Mouse (Mus musculus): ENCODE measurements at regions not wholly inside any gene's neighbourhood (a gene's known extent, or its start where the extent isn't known, plus 50 kb on each side); places are given as distances from the start of the nearest gene placed in this dataset.

GRCm38 (mm10) chr12:15698829-15699228 lies 117.9 kb downstream of the Trib2 start:
- 42% methylated on average over 4 of the region's 4 CpGs for WGBS
- no peaks in the 10 kb centered on the region for H3K4me1 ChIP-seq (ENCODE audit: control insufficient read depth, insufficient read depth, insufficient read length)
- H3K27me3 ChIP-seq (ENCODE audit: control insufficient read depth, insufficient read depth, low read length): no peaks in the 10 kb centered on the region
- no peak for TF ChIP-seq POLR2A (IDR thresholded peaks at IDR 0.05; ENCODE audit: low read depth, low read length)
- TF ChIP-seq CTCF (IDR thresholded peaks at IDR 0.05; ENCODE audit: extremely low read depth, insufficient read depth, insufficient read length, insufficient replicate concordance): no peak
- no peaks in the 10 kb centered on the region for H3K36me3 ChIP-seq (ENCODE audit: control insufficient read depth, insufficient read depth, low read length)
- no peak overlapping the region for H3K4me3 ChIP-seq (ENCODE audit: extremely low read depth, insufficient read depth, insufficient read length)
- no peak overlapping the region for H3K27ac ChIP-seq (ENCODE audit: insufficient read depth, low read length)
- DNase-seq (ENCODE audit: low read depth in 1 of 2, low spot score in 2 of 2): no peak

- WGBS: 52% methylated on average over 6 of the region's 6 CpGs
- DNase-seq (ENCODE audit: low read depth in 1 of 2, low spot score in 2 of 2): no peak
- H3K36me3 ChIP-seq (ENCODE audit: control insufficient read depth, insufficient read depth, low read length): no peaks in the 10 kb centered on the region
- TF ChIP-seq CTCF (IDR thresholded peaks at IDR 0.05; ENCODE audit: extremely low read depth, insufficient read depth, insufficient read length, insufficient replicate concordance) (no peak), POLR2A (IDR thresholded peaks at IDR 0.05; ENCODE audit: low read depth, low read length) (no peak)
- no peaks in the 10 kb centered on the region for H3K27me3 ChIP-seq (ENCODE audit: control insufficient read depth, insufficient read depth, low read length)
- H3K4me3 ChIP-seq (ENCODE audit: extremely low read depth, insufficient read depth, insufficient read length): no peak overlapping the region
- no peaks in the 10 kb centered on the region for H3K4me1 ChIP-seq (ENCODE audit: control insufficient read depth, insufficient read depth, insufficient read length)
- no peak overlapping the region for H3K27ac ChIP-seq (ENCODE audit: insufficient read depth, low read length)
These were observed 118.5 kb downstream of the Trib2 start for GRCm38 (mm10) chr12:15698042-15698771.

- DNase-seq (ENCODE audit: low read depth in 1 of 2, low spot score in 2 of 2): no peak
- Histone ChIP-seq H3K27me3 (ENCODE audit: control insufficient read depth, insufficient read depth, low read length) (no peaks in the 10 kb centered on the region), H3K4me3 (ENCODE audit: extremely low read depth, insufficient read depth, insufficient read length) (no peak overlapping the region), H3K36me3 (ENCODE audit: control insufficient read depth, insufficient read depth, low read length) (no peaks in the 10 kb centered on the region), H3K4me1 (ENCODE audit: control insufficient read depth, insufficient read depth, insufficient read length) (no peaks in the 10 kb centered on the region), H3K27ac (ENCODE audit: insufficient read depth, low read length) (no peak overlapping the region)
- WGBS: 81% methylated on average over 2 of the region's 2 CpGs
- TF ChIP-seq POLR2A (IDR thresholded peaks at IDR 0.05; ENCODE audit: low read depth, low read length) (no peak), CTCF (IDR thresholded peaks at IDR 0.05; ENCODE audit: extremely low read depth, insufficient read depth, insufficient read length, insufficient replicate concordance) (no peak)
These were observed 128.4 kb downstream of the Trib2 start for GRCm38 (mm10) chr12:15688342-15688741.

- Histone ChIP-seq H3K4me3 (ENCODE audit: extremely low read depth, insufficient read depth, insufficient read length) (no peak overlapping the region), H3K27me3 (ENCODE audit: control insufficient read depth, insufficient read depth, low read length) (no peaks in the 10 kb centered on the region), H3K36me3 (ENCODE audit: control insufficient read depth, insufficient read depth, low read length) (no peaks in the 10 kb centered on the region), H3K4me1 (ENCODE audit: control insufficient read depth, insufficient read depth, insufficient read length) (no peaks in the 10 kb centered on the region), H3K27ac (ENCODE audit: insufficient read depth, low read length) (no peak overlapping the region)
- 53% methylated on average over 5 of the region's 5 CpGs for WGBS
- TF ChIP-seq POLR2A (IDR thresholded peaks at IDR 0.05; ENCODE audit: low read depth, low read length): no peak
- DNase-seq (ENCODE audit: low read depth in 1 of 2, low spot score in 2 of 2): no peak
These were observed 132.4 kb downstream of the Trib2 start for GRCm38 (mm10) chr12:15684311-15684710.

GRCm38 (mm10) chr12:15681678-15682355 lies 134.9 kb downstream of the Trib2 start:
- no peaks in the 10 kb centered on the region for H3K27me3 ChIP-seq (ENCODE audit: control insufficient read depth, insufficient read depth, low read length)
- H3K36me3 ChIP-seq (ENCODE audit: control insufficient read depth, insufficient read depth, low read length): no peaks in the 10 kb centered on the region
- DNase-seq (ENCODE audit: low read depth in 1 of 2, low spot score in 2 of 2): no peak
- TF ChIP-seq POLR2A (IDR thresholded peaks at IDR 0.05; ENCODE audit: low read depth, low read length): no peak
- TF ChIP-seq CTCF (IDR thresholded peaks at IDR 0.05; ENCODE audit: extremely low read depth, insufficient read depth, insufficient read length, insufficient replicate concordance): no peak
- no peak overlapping the region for H3K27ac ChIP-seq (ENCODE audit: insufficient read depth, low read length)
- no peak overlapping the region for H3K4me3 ChIP-seq (ENCODE audit: extremely low read depth, insufficient read depth, insufficient read length)
- 91% methylated on average over 5 of the region's 5 CpGs for WGBS
- no peaks in the 10 kb centered on the region for H3K4me1 ChIP-seq (ENCODE audit: control insufficient read depth, insufficient read depth, insufficient read length)

- no peak overlapping the region for H3K4me3 ChIP-seq (ENCODE audit: extremely low read depth, insufficient read depth, insufficient read length)
- H3K4me1 ChIP-seq (ENCODE audit: control insufficient read depth, insufficient read depth, insufficient read length): no peaks in the 10 kb centered on the region
- DNase-seq (ENCODE audit: low read depth in 1 of 2, low spot score in 2 of 2): no peak
- no peaks in the 10 kb centered on the region; the same call in 1 of the 2 replicates for H3K27me3 ChIP-seq (ENCODE audit: control insufficient read depth, insufficient read depth, low read length)
- WGBS: 70% methylated on average over 3 of the region's 3 CpGs
- no peak overlapping the region for H3K27ac ChIP-seq (ENCODE audit: insufficient read depth, low read length)
- H3K36me3 ChIP-seq (ENCODE audit: control insufficient read depth, insufficient read depth, low read length): no peaks in the 10 kb centered on the region
- TF ChIP-seq POLR2A (IDR thresholded peaks at IDR 0.05; ENCODE audit: low read depth, low read length): no peak
- no peak for TF ChIP-seq CTCF (IDR thresholded peaks at IDR 0.05; ENCODE audit: extremely low read depth, insufficient read depth, insufficient read length, insufficient replicate concordance)
These were observed 140.6 kb downstream of the Trib2 start for GRCm38 (mm10) chr12:15676127-15676526.

- no peaks in the 10 kb centered on the region for H3K27me3 ChIP-seq (ENCODE audit: control insufficient read depth, insufficient read depth, low read length)
- no peak overlapping the region for H3K27ac ChIP-seq (ENCODE audit: insufficient read depth, low read length)
- WGBS: 66% methylated on average over 2 of the region's 2 CpGs
- no peak for TF ChIP-seq CTCF (IDR thresholded peaks at IDR 0.05; ENCODE audit: extremely low read depth, insufficient read depth, insufficient read length, insufficient replicate concordance)
- no peak for TF ChIP-seq POLR2A (IDR thresholded peaks at IDR 0.05; ENCODE audit: low read depth, low read length)
- H3K36me3 ChIP-seq (ENCODE audit: control insufficient read depth, insufficient read depth, low read length): no peaks in the 10 kb centered on the region
- no peak for DNase-seq (ENCODE audit: low read depth in 1 of 2, low spot score in 2 of 2)
- no peaks in the 10 kb centered on the region for H3K4me1 ChIP-seq (ENCODE audit: control insufficient read depth, insufficient read depth, insufficient read length)
- no peak overlapping the region for H3K4me3 ChIP-seq (ENCODE audit: extremely low read depth, insufficient read depth, insufficient read length)
These were observed 157.0 kb downstream of the Trib2 start for GRCm38 (mm10) chr12:15659755-15660154.
